Mouse (Mus musculus) CD4-positive naive resting alpha-beta T cell, adult 57 days (primary cell): ENCODE data around the gene Glb1l2. TPM values are rescaled to one million over a fixed set of nuclear protein-coding genes. Genes with fewer than 3 reads are reported as not detected.

Experiments
- total RNA-seq: library from RNA; stranded (reverse); gene quantifications from one replicate; pipeline ENCODE4 v1.2.4, GENCODE M21; 2023

Glb1l2 gene
- not detected for total RNA-seq

GRCm38 (mm10) chr9:26805935-26806666, at the start of gene Glb1l2:
Gene Glb1l2, minus strand, starts transcription at chr9:26806468.

DNA sequence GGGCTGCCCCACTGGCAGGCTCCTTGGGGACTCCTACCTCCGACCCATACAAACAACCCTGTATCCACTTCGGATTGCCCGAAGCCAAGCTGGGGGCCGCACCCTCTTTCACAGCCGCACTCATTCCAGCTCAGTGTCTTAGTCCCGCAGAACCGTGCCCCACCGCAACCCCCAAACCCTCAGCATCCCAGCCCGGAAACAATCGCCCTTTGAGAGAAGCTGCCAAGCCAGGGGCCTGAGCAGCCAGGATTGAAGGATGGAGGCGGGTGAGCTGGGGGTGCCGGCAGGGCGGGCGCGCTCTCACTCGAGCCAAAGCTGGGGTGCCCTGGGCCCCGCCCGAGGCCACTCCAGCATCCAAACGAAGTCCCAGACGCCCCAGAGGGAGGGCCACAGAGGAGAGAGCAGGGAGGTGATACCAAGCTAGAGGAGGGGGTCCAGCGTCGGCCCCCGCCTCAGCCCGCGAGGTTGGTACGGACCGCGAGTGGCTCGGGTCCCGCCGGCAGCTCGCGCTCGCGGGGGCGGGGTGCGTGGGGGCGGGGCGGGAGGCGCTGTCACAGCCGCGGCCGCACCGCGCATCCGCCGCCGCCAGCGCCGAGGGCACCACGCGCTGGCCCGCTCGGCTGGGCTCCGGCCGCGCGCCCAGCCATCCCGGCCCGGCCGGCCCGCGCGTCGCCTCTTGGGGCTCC, 72.9 kb downstream of the Glb1l2 start, which contains the start of gene B3gat1:
Gene B3gat1, plus strand, starts transcription at position 523 of the 686 bp plus-strand sequence.

Other genes starting within 250 kb of the Glb1l2 start
- gene B3gat1, start 72.7 kb downstream of the Glb1l2 start, total RNA-seq = not detected
- not detected for gene Glb1l3, start 54.4 kb upstream of the Glb1l2 start, total RNA-seq
- gene Gm1110, start 116.6 kb upstream of the Glb1l2 start, total RNA-seq = not detected
- gene Acad8, start 193.1 kb upstream of the Glb1l2 start, total RNA-seq = 24.9 TPM
- 22.6 TPM for gene Thyn1, start 193.2 kb upstream of the Glb1l2 start, total RNA-seq
- gene Vps26b, start 223.6 kb upstream of the Glb1l2 start, total RNA-seq = 46.6 TPM
- 69.0 TPM for gene Ncapd3, start 223.7 kb upstream of the Glb1l2 start, total RNA-seq